Mouse (Mus musculus) liver, postnatal 0 days (tissue): ENCODE measurements around the gene Prkcd.

Experiments
- CTCF ChIP-seq: sonication (generic); IDR thresholded peaks from 2 replicates; pipeline ENCODE4 v1.5.1; 2016; ENCODE audit warnings: antibody characterized with exemption, low read depth
- EP300 ChIP-seq: IDR thresholded peaks from 2 replicates; pipeline ENCODE4 v1.6.1; 2016; ENCODE audit warnings: antibody characterized with exemption, low read depth, mild to moderate bottlenecking

- TF ChIP-seq CTCF, result no peak
- no peak for TF ChIP-seq EP300
Measured at GRCm38 (mm10) chr14:30670161-30670560, 44.2 kb upstream of the Prkcd start.
